Mouse (Mus musculus) brain, embryonic 14.5 days (tissue): ENCODE data around the gene Rrm2.

Experiments used
- CTCF ChIP-seq: fragments of 200-500 bp; IDR thresholded peaks from 2 replicates; pipeline ENCODE4 v1.5.1; 2012; ENCODE audit warnings: inconsistent platforms, mild to moderate bottlenecking, moderate library complexity, borderline replicate concordance; ENCODE audit not compliant: insufficient read depth, insufficient read length; ENCODE audit errors: extremely low read depth
- POLR2A ChIP-seq: fragments of 200-500 bp; IDR thresholded peaks from 2 replicates; pipeline ENCODE4 v1.6.1; 2012; ENCODE audit warnings: mild to moderate bottlenecking, inconsistent platforms, borderline replicate concordance; ENCODE audit not compliant: poor library complexity, insufficient read depth, insufficient read length, severe bottlenecking; ENCODE audit errors: extremely low read depth

- TF ChIP-seq POLR2A (peak; percentile 54; the same call in 1 of the 2 replicates), CTCF (peak; percentile 90)
Measured at GRCm38 (mm10) chr12:24707954-24708823, at the start of gene Rrm2.
